Mouse (Mus musculus): ENCODE data around the gene Acvr1c. TPM values are rescaled to one million over a fixed set of nuclear protein-coding genes. Genes with fewer than 3 reads are reported as not detected.
A peak's percentile ranks its signal among the peaks of the same experiment; 100 is the strongest.

Acvr1c gene
- total RNA-seq (2015) (0.02 TPM in 1 of 2 replicates, not detected in the other), total RNA-seq (2017) (0.12 and 0.15 TPM in 2 replicates)

DNA sequence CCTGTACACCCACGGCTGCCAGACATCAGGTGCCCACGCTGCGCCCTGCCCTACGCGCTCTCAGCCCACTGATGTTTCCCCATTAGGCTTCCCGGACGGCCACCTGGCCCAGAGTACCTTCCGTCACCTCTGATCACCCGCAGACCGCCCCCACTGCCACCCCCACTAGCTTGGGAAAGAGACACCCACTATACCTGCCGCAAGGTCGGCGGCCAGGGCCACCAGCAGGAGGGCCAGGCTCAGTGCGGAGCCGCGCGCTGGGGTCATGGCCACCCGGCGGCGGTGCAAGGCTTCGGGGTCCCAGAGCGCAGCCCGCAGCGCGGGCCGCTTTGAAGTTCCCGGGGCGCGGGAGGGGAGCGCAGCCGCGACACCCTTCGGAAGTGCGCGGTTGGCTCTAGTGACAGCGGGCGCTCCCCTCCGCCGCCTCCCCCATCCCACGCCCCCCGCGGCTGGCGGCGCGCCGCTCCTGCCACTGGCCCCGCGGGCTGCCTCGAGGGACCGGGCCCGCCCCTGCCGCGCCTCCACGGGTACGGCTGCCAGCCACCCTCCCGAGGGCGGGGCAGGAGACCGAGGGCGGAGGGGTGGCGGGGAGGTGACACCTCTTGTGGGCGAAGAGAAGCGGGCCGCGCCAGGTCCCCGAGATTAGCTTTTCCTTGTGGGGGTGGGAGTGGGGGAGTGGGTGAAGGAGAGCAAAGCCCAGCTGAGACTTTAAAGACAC, at the start of gene Acvr1c:
TSS of gene Acvr1c (minus strand) at position 482 of the 718 bp plus-strand sequence.
- peak; percentile 56 for ATAC-seq (ENCODE audit: poor library complexity, severe bottlenecking)

- ATAC-seq (ENCODE audit: poor library complexity, severe bottlenecking), result no peak
These were observed 45.8 kb upstream of the Acvr1c start for GRCm38 (mm10) chr2:58403481-58403880.

DNA sequence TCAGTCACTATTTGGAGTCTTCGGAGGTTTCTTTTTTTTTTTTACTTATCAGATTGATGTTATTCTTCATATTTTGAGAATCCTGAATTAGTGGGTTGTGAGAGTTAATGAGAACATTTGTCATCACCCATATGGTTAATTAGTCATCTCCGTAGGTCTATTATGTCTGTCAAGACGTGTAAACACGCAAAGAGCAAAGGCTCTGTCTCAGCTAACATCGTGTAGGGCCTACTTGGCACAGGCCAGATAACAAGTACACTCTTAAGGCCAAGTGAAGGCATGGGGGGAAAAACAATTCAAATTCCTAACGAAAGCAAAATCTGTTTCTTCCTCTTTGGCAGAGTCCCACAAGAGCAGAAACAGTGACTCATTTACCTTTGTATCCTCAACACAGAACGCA, 30.9 kb upstream of the Acvr1c start:
- ATAC-seq (ENCODE audit: poor library complexity, severe bottlenecking), result no peak

GRCm38 (mm10) chr2:58380020-58380419, 22.3 kb upstream of the Acvr1c start:
- ATAC-seq (ENCODE audit: poor library complexity, severe bottlenecking), result no peak

DNA sequence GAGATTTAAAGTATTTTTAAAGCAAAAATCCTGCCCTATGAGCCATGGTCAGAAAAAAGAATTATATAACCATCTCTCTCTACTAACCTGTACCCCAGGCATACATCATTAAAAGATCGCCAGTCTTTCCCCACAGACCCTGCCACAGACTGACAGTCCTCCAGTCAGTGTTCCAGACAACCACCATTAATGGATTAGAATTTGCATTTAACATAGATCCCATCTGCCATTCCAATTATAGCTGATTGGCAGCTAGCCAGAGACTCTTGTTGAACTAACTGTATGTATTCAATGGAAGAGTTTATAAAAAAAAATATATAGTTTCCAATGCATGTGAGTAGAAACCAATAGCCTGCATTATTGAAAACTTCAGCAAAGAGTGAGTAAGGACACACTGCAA, 21.8 kb upstream of the Acvr1c start:
- ATAC-seq (ENCODE audit: poor library complexity, severe bottlenecking), result no peak

GRCm38 (mm10) chr2:58377417-58378130, 19.9 kb upstream of the Acvr1c start:
- ATAC-seq (ENCODE audit: poor library complexity, severe bottlenecking), result no peak

GRCm38 (mm10) chr2:58366196-58366595, 8.5 kb upstream of the Acvr1c start:
- ATAC-seq (ENCODE audit: poor library complexity, severe bottlenecking), result no peak

GRCm38 (mm10) chr2:58361361-58362046, 3.8 kb upstream of the Acvr1c start:
- no peak for ATAC-seq (ENCODE audit: poor library complexity, severe bottlenecking)

GRCm38 (mm10) chr2:58358132-58358460, 401 bp upstream of the Acvr1c start:
- ATAC-seq (ENCODE audit: poor library complexity, severe bottlenecking), result no peak

DNA sequence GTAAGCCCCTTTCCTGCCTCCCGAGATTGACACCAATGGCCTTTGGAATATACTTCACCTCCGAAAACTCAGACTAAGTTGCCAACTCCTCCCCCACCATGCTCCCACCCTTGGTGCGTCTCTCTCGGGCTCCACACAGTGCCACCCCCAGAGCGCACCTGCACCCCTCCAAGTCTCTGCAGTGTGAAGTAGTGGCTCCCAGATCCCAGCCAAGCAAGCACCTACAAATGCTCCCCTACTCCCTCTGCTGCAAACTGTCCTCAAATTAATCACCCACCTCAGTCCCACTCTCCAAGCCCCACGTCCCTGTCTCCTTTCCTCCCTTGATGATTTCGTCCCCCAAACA, 654 bp downstream of the Acvr1c start:
- 0 out of 2 replicates have a peak, but pooled peaks have one; percentile 12 for ATAC-seq (ENCODE audit: poor library complexity, severe bottlenecking)

DNA sequence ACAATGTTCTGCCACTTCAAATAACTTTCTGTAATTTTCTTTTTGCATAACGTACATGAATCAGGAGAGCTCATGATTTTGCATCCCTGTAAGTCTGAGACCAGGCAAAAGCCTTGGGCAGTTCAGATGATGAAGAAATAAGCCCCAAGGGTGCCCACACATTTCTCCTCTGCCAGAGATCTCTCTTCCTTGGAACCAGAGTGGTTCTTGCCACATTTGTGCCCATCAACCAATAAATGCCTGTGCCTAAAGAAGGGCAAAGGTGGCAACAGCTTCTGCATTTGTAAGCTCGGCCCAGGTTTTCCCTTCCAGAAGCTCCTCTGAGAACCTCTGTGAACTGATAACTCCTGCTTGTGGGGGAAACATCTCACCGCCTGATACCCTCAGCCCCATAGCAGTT, 3.3 kb downstream of the Acvr1c start:
- no peak for ATAC-seq (ENCODE audit: poor library complexity, severe bottlenecking)

GRCm38 (mm10) chr2:58352846-58353245, 4.8 kb downstream of the Acvr1c start:
- ATAC-seq (ENCODE audit: poor library complexity, severe bottlenecking), result no peak

DNA sequence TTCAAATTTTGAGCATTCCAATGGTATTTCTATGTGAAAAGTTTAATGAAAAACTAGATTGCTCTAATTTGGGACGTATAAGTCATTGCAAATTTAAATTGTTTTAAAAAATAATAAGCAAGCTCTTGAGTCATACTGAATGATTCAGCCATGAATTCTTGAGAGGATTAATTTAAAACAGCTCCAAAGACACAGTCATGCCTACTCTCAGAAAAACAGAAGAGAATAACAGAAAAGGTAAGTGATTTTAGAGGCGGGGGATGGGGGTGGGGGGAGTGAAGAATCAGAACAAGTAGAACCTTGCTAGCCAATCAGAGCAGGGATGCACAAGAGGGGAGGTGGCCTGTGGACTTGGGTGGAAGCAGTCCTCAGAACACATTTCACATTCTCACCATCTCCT, 7.0 kb downstream of the Acvr1c start:
- no peak for ATAC-seq (ENCODE audit: poor library complexity, severe bottlenecking)

- ATAC-seq (ENCODE audit: poor library complexity, severe bottlenecking), result no peak
These were observed 21.0 kb downstream of the Acvr1c start for GRCm38 (mm10) chr2:58336730-58337129.

GRCm38 (mm10) chr2:58329589-58329988, 28.1 kb downstream of the Acvr1c start:
- no peak for ATAC-seq (ENCODE audit: poor library complexity, severe bottlenecking)

GRCm38 (mm10) chr2:58324118-58324901, 33.4 kb downstream of the Acvr1c start:
- peak; percentile 78 for ATAC-seq (ENCODE audit: poor library complexity, severe bottlenecking)

DNA sequence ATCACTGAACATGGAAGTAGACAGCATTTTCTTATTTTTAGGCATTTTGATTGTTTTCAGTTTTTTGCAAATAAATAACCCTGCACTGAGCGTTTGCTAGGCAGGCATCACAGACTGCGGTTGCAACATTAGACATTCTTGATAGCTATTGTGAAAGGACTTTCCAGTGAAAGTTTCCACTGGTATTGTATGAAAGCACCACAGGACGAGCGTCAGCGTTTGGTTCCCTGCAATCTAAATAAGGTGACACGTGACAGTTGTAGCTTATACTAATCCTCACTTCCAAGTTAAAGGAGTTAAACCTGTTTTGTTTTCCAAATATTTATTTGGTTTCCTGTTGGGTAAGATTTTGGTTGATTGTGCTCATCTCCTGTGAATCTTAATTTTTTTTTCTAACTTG, 34.4 kb downstream of the Acvr1c start:
- ATAC-seq (ENCODE audit: poor library complexity, severe bottlenecking), result peak; percentile 34; the same call in 1 of the 2 replicates

DNA sequence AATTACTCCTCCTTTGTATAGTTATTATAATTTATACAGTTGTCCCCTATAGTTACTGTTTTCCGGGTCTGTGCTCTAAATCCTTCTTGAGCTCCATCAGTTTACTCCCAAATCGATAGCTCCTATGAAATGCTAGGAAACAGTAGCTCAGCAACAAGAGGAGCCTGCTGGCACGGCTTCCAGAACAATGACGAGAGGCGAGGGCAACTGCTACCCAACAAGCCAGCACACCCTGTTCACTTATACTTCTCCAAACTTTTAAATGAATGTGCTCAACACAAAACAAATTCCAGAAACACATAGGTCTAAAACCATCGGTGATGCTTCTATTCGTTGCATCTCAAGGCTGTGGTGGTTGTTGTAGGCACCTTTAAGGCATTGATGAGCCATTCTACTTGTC, 41.5 kb downstream of the Acvr1c start:
- no peak for ATAC-seq (ENCODE audit: poor library complexity, severe bottlenecking)

- ATAC-seq (ENCODE audit: poor library complexity, severe bottlenecking), result peak; percentile 59; the same call in 1 of the 2 replicates
These were observed 48.0 kb downstream of the Acvr1c start for GRCm38 (mm10) chr2:58309695-58310094.

- ATAC-seq (ENCODE audit: poor library complexity, severe bottlenecking), result no peak
These were observed 53.2 kb downstream of the Acvr1c start for GRCm38 (mm10) chr2:58304450-58304849.

Measured in megakaryocyte, adult 5-6 weeks (primary cell).